Mouse (Mus musculus): ENCODE results near the gene Gm20605. TPM values are rescaled to one million over a fixed set of nuclear protein-coding genes. Genes with fewer than 3 reads are reported as not detected.

Gm20605 gene
- polyA plus RNA-seq, 1 experiment, result 15.0 TPM

DNA sequence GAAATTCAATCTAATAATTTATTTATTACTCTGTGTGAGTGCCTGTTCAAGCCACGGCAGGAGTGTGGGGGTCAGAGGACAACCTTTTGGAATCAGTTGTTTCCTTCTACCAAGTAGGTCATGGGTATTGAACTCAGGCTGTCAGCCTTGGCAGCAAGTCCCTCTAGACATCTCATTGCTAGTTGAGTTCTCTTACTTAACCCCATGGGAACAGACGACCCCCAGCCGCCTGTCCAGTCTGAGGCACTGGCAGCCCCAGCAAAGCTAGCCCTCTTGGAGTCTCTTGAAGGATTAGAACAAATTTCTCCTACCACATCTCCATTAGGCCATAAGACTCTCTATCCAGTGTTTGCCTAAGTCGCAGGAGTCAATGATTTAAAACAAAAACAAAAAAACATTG, 50.8 kb downstream of the Gm20605 start:
- Histone ChIP-seq H3K36me3 (ENCODE audit: control insufficient read depth, insufficient read depth, low read length) (no peaks in the 10 kb centered on the region), H3K4me1 (ENCODE audit: control insufficient read depth, insufficient read depth, low read length) (peaks cover 3% of the 10 kb centered on the region; the same call in 1 of the 2 replicates), H3K27me3 (ENCODE audit: control insufficient read depth, insufficient read depth, low read length) (no peaks in the 10 kb centered on the region), H3K4me3 (ENCODE audit: control insufficient read depth, low read depth, low read length) (no peak overlapping the region), H3K27ac (ENCODE audit: control insufficient read depth, insufficient read depth, low read depth, low read length) (no peak overlapping the region)
- TF ChIP-seq CTCF (IDR thresholded peaks at IDR 0.05; ENCODE audit: control insufficient read depth, insufficient read depth, insufficient replicate concordance, low read depth, low read length) (no peak), POLR2A (IDR thresholded peaks at IDR 0.05; ENCODE audit: control insufficient read depth, low read depth, low read length) (no peak)

DNA sequence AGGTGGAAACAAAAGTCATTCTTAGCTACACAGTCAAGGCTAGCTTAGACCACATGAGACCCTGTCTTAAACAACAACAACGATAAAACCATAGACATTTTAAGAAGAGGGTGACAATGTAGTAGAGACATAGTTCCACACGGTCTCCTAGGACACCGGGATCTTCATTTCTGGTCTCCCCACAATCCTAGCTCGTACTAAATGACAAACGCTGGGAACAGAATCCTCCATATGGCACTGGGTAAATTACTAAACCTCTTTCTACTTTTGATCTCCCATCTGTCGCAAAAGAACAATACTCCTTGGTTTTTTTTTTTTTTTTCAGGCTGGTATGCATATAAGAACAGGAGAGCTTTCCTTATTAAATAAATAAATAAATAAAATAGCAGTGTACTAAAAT, 53.6 kb downstream of the Gm20605 start:
- Histone ChIP-seq H3K27me3 (ENCODE audit: control insufficient read depth, insufficient read depth, low read length) (no peaks in the 10 kb centered on the region), H3K36me3 (ENCODE audit: control insufficient read depth, insufficient read depth, low read length) (no peaks in the 10 kb centered on the region), H3K27ac (ENCODE audit: control insufficient read depth, insufficient read depth, low read depth, low read length) (no peak overlapping the region), H3K4me1 (ENCODE audit: control insufficient read depth, insufficient read depth, low read length) (peaks cover 3% of the 10 kb centered on the region; the same call in 1 of the 2 replicates), H3K4me3 (ENCODE audit: control insufficient read depth, low read depth, low read length) (no peak overlapping the region)
- no peak for TF ChIP-seq CTCF (IDR thresholded peaks at IDR 0.05; ENCODE audit: control insufficient read depth, insufficient read depth, insufficient replicate concordance, low read depth, low read length)
- no peak for TF ChIP-seq POLR2A (IDR thresholded peaks at IDR 0.05; ENCODE audit: control insufficient read depth, low read depth, low read length)

DNA sequence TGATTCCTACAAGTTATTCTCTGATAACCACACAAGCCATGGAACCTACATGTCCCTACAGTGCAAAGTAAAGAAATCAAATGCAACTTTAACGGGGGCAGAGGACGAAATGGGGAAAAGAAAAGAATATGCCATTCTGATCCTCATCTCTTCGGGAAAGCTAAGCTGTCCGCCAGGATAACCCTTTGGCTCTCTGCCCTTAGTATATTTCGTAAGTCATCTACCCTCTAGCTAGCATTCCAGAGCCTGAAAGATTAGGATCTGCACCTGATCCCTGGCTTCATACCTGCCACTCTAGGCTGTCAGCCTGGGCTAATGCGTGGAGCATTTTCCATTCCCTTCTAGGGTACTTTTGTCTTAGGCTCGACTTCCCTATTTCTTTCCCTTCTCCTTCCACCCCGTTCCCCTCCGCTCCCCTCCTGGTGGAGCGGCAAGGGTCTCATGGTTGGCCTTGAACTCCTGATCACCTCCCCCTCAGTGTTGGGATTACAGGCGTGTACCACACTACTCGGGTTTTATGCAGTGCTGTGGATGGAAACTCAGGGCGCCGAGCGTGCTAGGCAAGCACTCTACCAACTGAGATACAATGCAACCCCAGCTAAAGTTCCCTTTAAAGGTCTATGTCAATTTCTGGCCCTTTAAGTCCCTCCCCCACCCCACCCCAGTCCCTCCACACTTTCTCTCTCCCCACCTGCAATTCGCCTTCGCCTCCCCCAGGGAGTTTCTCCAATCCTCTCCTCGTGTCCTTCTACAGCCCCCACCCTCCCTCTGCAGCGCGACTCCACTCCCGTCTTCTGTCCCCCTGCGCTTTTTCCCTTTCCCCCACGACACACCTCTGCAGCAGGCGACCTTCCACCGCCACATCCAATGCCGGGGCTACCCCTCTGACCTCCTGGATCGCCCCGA, 54.7 kb downstream of the Gm20605 start:
- TF ChIP-seq CTCF (IDR thresholded peaks at IDR 0.05; ENCODE audit: control insufficient read depth, insufficient read depth, insufficient replicate concordance, low read depth, low read length), result no peak
- TF ChIP-seq POLR2A (IDR thresholded peaks at IDR 0.05; ENCODE audit: control insufficient read depth, low read depth, low read length), result no peak
- no peak overlapping the region for H3K27ac ChIP-seq (ENCODE audit: control insufficient read depth, insufficient read depth, low read depth, low read length)

DNA sequence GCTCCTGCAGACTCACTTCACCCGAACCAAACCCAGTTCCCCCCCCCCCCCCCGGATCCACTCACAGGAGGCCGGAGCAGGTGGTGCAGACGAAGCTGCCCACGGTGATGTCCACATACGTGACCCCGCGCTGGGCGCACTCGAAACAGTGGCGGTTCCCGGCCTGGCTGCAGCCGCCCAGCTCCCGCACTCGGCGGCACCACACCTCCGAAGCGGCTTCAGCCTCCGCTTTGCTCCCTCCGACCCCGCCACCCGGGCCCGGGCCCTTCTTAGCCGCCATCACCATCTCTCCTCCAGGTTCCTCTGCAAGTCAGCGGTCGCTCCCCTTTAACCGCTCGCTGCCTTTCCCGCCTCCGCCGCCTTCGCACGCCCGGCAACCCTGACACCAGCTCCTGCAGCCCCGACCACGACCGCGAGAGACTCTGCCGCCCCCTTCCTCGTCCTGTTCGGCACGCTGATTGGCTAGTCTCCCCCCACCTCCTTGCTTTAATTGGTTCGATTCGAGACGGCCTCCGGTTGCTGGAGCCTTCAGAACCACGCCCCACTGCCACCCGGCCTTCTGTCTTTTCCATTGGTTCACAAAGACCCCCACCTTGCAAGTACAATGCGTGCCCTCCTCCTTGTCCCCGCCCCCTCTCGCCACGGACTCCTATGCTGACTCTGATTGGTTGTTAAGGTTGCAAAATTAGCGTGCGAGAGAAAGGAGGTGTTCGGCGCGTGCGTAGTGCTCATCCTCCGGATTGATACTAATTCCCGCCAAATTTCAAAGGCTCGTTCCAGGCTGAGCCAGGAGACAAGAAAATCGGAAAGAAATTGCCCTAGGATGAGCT, 55.5 kb downstream of the Gm20605 start, which contains the start of gene Agfg2:
Gene Agfg2, minus strand, starts transcription at position 433 of the 830 bp plus-strand sequence.
- no peaks in the 10 kb centered on the region for H3K36me3 ChIP-seq (ENCODE audit: control insufficient read depth, insufficient read depth, low read length)
- TF ChIP-seq POLR2A (IDR thresholded peaks at IDR 0.05; ENCODE audit: control insufficient read depth, low read depth, low read length) (peak; percentile 54), CTCF (IDR thresholded peaks at IDR 0.05; ENCODE audit: control insufficient read depth, insufficient read depth, insufficient replicate concordance, low read depth, low read length) (no peak)
- H3K27ac ChIP-seq (ENCODE audit: control insufficient read depth, insufficient read depth, low read depth, low read length), result no peak within 1 kb of the TSS; the same call in 1 of the 2 replicates
- peak within 1 kb of the TSS; percentile 88 for H3K4me3 ChIP-seq (ENCODE audit: control insufficient read depth, low read depth, low read length)
- H3K4me1 ChIP-seq (ENCODE audit: control insufficient read depth, insufficient read depth, low read length), result peaks cover 3% of the 10 kb centered on the region; the same call in 1 of the 2 replicates
- no peaks in the 10 kb centered on the region for H3K27me3 ChIP-seq (ENCODE audit: control insufficient read depth, insufficient read depth, low read length)

More for the DNA sequence above, 54.7 kb downstream of the Gm20605 start:
- peaks cover 3% of the 10 kb centered on the region; the same call in 1 of the 2 replicates for H3K4me1 ChIP-seq (ENCODE audit: control insufficient read depth, insufficient read depth, low read length)
- H3K36me3 ChIP-seq (ENCODE audit: control insufficient read depth, insufficient read depth, low read length), result no peaks in the 10 kb centered on the region
- peak overlapping the region; percentile 88 for H3K4me3 ChIP-seq (ENCODE audit: control insufficient read depth, low read depth, low read length)
- no peaks in the 10 kb centered on the region for H3K27me3 ChIP-seq (ENCODE audit: control insufficient read depth, insufficient read depth, low read length)

DNA sequence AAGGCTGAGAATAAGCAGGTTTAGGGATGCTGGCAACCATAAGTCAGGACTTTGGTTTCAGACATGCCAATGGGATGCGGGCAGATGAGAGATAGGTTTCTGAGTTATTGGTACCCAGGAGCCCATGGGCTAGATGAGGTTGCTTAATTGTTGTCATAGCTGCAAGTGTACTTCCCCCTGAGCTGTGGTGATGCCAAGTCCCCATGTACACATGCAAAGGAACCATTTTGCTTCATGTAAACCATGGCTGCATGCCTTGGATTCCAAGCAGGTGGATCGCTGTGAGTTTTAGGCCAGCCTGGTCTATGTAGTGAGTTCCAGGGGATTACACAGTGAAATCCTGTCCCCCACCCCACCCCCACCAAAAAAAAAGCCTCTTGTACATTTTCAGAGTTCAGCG, 56.7 kb downstream of the Gm20605 start:
- H3K27ac ChIP-seq (ENCODE audit: control insufficient read depth, insufficient read depth, low read depth, low read length), result no peak overlapping the region

DNA sequence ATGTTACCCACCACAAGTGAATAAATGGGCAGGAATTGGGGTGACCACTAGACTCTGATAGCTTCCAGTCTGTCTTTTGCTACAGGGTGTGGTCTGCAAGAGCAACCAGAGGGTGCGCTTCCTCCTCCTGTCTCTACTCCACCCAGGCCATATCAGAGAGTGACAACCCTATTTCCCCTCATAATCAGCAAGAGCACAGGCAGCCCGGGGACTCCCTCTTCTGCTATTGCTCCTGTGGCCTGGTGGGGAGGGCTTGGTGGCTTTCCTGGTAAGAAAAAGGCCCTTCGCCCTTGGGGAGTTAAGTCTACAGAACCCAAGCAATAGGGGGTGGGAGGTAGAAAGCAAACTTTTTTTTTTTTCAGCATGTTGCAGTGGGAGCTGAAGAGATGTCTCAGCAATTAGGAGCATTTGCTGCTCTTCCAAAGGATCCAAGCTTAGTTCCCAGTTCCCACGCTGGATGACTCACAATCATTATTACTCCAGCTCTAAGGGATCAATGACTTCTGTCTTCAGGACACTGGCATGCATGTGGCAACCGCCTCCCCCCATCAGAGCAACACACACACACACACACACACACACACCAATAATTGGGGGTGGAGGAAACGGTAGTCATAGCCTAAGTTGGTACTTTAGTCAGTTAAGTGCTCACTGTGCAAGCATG, 57.3 kb downstream of the Gm20605 start:
- H3K36me3 ChIP-seq (ENCODE audit: control insufficient read depth, insufficient read depth, low read length), result no peaks in the 10 kb centered on the region
- no peak overlapping the region for H3K27ac ChIP-seq (ENCODE audit: control insufficient read depth, insufficient read depth, low read depth, low read length)
- no peak overlapping the region for H3K4me3 ChIP-seq (ENCODE audit: control insufficient read depth, low read depth, low read length)
- no peak for TF ChIP-seq CTCF (IDR thresholded peaks at IDR 0.05; ENCODE audit: control insufficient read depth, insufficient read depth, insufficient replicate concordance, low read depth, low read length)
- no peak for TF ChIP-seq POLR2A (IDR thresholded peaks at IDR 0.05; ENCODE audit: control insufficient read depth, low read depth, low read length)
- H3K27me3 ChIP-seq (ENCODE audit: control insufficient read depth, insufficient read depth, low read length), result no peaks in the 10 kb centered on the region
- peaks cover 3% of the 10 kb centered on the region; the same call in 1 of the 2 replicates for H3K4me1 ChIP-seq (ENCODE audit: control insufficient read depth, insufficient read depth, low read length)

More for the DNA sequence above, 56.7 kb downstream of the Gm20605 start:
- Histone ChIP-seq H3K36me3 (ENCODE audit: control insufficient read depth, insufficient read depth, low read length) (no peaks in the 10 kb centered on the region), H3K4me3 (ENCODE audit: control insufficient read depth, low read depth, low read length) (no peak overlapping the region), H3K4me1 (ENCODE audit: control insufficient read depth, insufficient read depth, low read length) (peaks cover 3% of the 10 kb centered on the region; the same call in 1 of the 2 replicates), H3K27me3 (ENCODE audit: control insufficient read depth, insufficient read depth, low read length) (no peaks in the 10 kb centered on the region)
- TF ChIP-seq CTCF (IDR thresholded peaks at IDR 0.05; ENCODE audit: control insufficient read depth, insufficient read depth, insufficient replicate concordance, low read depth, low read length) (no peak), POLR2A (IDR thresholded peaks at IDR 0.05; ENCODE audit: control insufficient read depth, low read depth, low read length) (no peak)

Data from testis, adult 2 months (tissue).